Mouse (Mus musculus) naive thymus-derived CD4-positive, alpha-beta T cell, adult 2 months (primary cell): ENCODE results near the gene Hmga1.

Experiments used
- DNase-seq: peaks from one replicate; pipeline ENCODE4 v3.0.0-alpha.2; 2011; ENCODE audit warnings: low read depth

The Hmga1 gene

GRCm38 (mm10) chr17:27528767-27529166 is 27.5 kb upstream of the Hmga1 start:
- no peak for DNase-seq

GRCm38 (mm10) chr17:27532095-27532494 is 24.2 kb upstream of the Hmga1 start:
- DNase-seq: no peak

- peak; percentile 42 for DNase-seq
These were observed 22.9 kb upstream of the Hmga1 start for GRCm38 (mm10) chr17:27533354-27533753.

GRCm38 (mm10) chr17:27534718-27535117 is 21.6 kb upstream of the Hmga1 start:
- peak; percentile 94 for DNase-seq

GRCm38 (mm10) chr17:27541261-27541660 is 15.0 kb upstream of the Hmga1 start:
- no peak for DNase-seq

- DNase-seq: no peak
These were observed 14.3 kb upstream of the Hmga1 start for GRCm38 (mm10) chr17:27541984-27542383.

GRCm38 (mm10) chr17:27544551-27544950 is 11.7 kb upstream of the Hmga1 start:
- no peak for DNase-seq

- no peak for DNase-seq
These were observed 10.3 kb upstream of the Hmga1 start for GRCm38 (mm10) chr17:27545991-27546390.

GRCm38 (mm10) chr17:27546574-27547085 is 9.7 kb upstream of the Hmga1 start:
- DNase-seq: no peak

GRCm38 (mm10) chr17:27547253-27547868 is 8.9 kb upstream of the Hmga1 start:
- no peak for DNase-seq

GRCm38 (mm10) chr17:27549234-27549633 is 7.1 kb upstream of the Hmga1 start:
- DNase-seq: no peak

GRCm38 (mm10) chr17:27551393-27551940 is 4.8 kb upstream of the Hmga1 start:
- DNase-seq: no peak

GRCm38 (mm10) chr17:27552215-27553201 is 3.8 kb upstream of the Hmga1 start:
- no peak for DNase-seq

GRCm38 (mm10) chr17:27554062-27554960 is 2.0 kb upstream of the Hmga1 start:
- DNase-seq: no peak

GRCm38 (mm10) chr17:27555075-27555511 is 1.2 kb upstream of the Hmga1 start:
- DNase-seq: peak; percentile 53

GRCm38 (mm10) chr17:27555512-27556172 is 655 bp upstream of the Hmga1 start:
- peak; percentile 80 for DNase-seq

- peak; percentile 84 for DNase-seq
These were observed 1.1 kb downstream of the Hmga1 start for GRCm38 (mm10) chr17:27557181-27557926.

- DNase-seq: no peak
These were observed 1.8 kb downstream of the Hmga1 start for GRCm38 (mm10) chr17:27557927-27558661.

- no peak for DNase-seq
These were observed 2.5 kb downstream of the Hmga1 start for GRCm38 (mm10) chr17:27558845-27559244.

GRCm38 (mm10) chr17:27559596-27559995 is 3.3 kb downstream of the Hmga1 start:
- DNase-seq: no peak
